Mouse (Mus musculus): ENCODE data around the gene Atad3a. TPM values are rescaled to one million over a fixed set of nuclear protein-coding genes. Genes with fewer than 3 reads are reported as not detected.
A peak's percentile ranks its signal among the peaks of the same experiment; 100 is the strongest.

Atad3a gene
- polyA plus RNA-seq, 1 experiment from 2014 or later = 102 TPM

DNA sequence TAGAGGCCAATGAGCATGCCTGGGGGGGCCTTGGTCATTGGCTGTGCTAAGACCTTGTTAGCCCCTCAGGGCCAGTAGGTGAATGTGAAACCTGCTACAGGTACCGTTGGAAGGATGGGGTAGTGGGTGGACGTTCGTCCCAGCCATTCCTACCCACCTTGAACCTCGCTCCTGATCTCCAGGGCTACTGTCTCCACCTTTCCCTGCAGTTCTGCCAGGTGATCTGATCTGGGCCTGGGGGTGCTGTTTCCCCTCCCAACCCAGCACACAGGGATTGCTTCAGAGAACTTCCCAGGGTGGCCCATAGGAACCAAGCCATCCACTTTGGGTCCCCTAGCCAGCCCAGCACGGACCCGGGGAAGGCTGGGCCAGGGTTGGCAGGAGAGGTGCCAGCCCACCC lies 21.7 kb downstream of the Atad3a start:
- H3K9ac ChIP-seq = no peak overlapping the region
- no peaks in the 10 kb centered on the region for H3K4me1 ChIP-seq (ENCODE audit: insufficient read depth)
- peaks cover 49% of the 10 kb centered on the region for H3K36me3 ChIP-seq (ENCODE audit: insufficient read depth)
- H3K4me3 ChIP-seq (ENCODE audit: low read depth, low read length) = no peak overlapping the region
- H3K27me3 ChIP-seq (ENCODE audit: insufficient read depth, low read length) = no peaks in the 10 kb centered on the region
- DNase-seq (no peak), ATAC-seq (ENCODE audit: insufficient read depth) (no peak)
- H3K27ac ChIP-seq (ENCODE audit: low read depth) = no peak overlapping the region
- H3K9me3 ChIP-seq (ENCODE audit: low read depth, low read length) = no peaks in the 10 kb centered on the region
- 79% methylated on average over 6 of the region's 6 CpGs for WGBS
- no peak for TF ChIP-seq CTCF (IDR thresholded peaks at IDR 0.05; ENCODE audit: low read depth)
- H3K4me2 ChIP-seq = no peak overlapping the region

DNA sequence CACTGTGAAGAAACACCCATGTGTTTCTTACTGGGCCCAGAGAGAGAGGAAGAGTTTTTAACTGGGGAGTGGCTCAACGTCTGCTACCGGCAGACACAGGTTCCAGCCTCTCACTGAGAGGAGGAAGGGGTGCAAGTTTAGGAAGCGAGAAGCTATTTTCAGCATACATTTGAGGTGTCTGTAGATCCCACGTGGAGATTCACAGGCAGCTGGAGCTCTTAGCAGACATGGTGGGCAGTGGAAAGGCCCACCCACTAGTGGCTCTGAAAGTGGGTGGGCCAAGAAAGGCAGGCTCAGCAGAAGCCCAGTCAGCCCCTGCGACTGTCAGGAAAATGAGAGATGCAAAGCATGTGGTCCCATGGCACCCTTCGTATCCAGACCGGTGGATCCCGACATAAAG lies 22.6 kb downstream of the Atad3a start:
- Histone ChIP-seq H3K4me1 (ENCODE audit: insufficient read depth) (no peaks in the 10 kb centered on the region), H3K4me3 (ENCODE audit: low read depth, low read length) (no peak overlapping the region), H3K4me2 (no peak overlapping the region), H3K9ac (no peak overlapping the region), H3K27ac (ENCODE audit: low read depth) (no peak overlapping the region), H3K36me3 (ENCODE audit: insufficient read depth) (peaks cover 42% of the 10 kb centered on the region), H3K27me3 (ENCODE audit: insufficient read depth, low read length) (no peaks in the 10 kb centered on the region), H3K9me3 (ENCODE audit: low read depth, low read length) (no peaks in the 10 kb centered on the region)
- ATAC-seq (ENCODE audit: insufficient read depth) = no peak
- WGBS = 47% methylated on average over 8 of the region's 8 CpGs
- no peak for TF ChIP-seq CTCF (IDR thresholded peaks at IDR 0.05; ENCODE audit: low read depth)
- no peak for DNase-seq

DNA sequence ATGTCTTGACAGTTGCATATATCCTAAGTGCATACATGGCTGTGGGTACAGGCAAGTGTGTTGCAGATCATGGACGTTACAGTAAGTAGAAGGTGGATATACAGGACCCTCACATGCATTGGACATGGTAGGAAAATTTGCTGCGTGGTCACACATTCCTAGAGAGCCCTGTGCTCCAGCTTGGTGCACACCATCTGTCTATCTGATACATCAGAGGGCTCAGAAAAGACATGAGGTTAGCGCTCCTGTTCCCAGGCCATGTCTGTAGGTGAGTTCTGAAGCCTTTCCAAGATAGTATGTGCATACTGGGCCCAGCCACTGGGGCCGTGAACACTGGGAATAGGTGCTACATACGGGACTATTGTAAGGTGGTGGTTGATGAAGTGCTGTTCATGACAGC lies 24.5 kb downstream of the Atad3a start:
- Histone ChIP-seq H3K27me3 (ENCODE audit: insufficient read depth, low read length) (no peaks in the 10 kb centered on the region), H3K9ac (no peak overlapping the region), H3K9me3 (ENCODE audit: low read depth, low read length) (no peaks in the 10 kb centered on the region), H3K36me3 (ENCODE audit: insufficient read depth) (peaks cover 37% of the 10 kb centered on the region), H3K27ac (ENCODE audit: low read depth) (no peak overlapping the region), H3K4me3 (ENCODE audit: low read depth, low read length) (no peak overlapping the region), H3K4me2 (peak overlapping the region; percentile 95; the same call in 1 of the 2 replicates), H3K4me1 (ENCODE audit: insufficient read depth) (no peaks in the 10 kb centered on the region)
- ATAC-seq (ENCODE audit: insufficient read depth) (no peak), DNase-seq (no peak)
- WGBS = 78% methylated on average over 5 of the region's 5 CpGs
- no peak for TF ChIP-seq CTCF (IDR thresholded peaks at IDR 0.05; ENCODE audit: low read depth)

DNA sequence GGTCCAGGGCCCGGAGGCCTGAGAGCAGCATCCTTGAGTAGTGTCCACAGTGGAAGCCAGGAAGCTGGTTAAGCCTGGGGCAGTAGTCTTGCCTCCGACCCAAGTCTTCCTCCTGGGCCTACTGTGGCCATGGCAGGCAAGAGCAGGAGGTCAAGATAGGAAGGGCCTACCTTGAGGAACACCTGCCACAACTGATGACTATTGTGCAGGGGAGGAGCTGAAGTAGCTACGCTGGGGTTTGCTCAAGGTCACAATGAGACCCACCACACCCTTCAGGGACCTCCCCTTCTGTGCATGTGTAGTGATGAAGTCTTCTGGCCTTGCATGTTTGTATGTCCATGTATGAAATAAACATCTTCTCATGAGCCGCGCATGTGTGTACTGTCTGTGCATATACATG lies 25.1 kb downstream of the Atad3a start:
- no peak for TF ChIP-seq CTCF (IDR thresholded peaks at IDR 0.05; ENCODE audit: low read depth)
- peak overlapping the region; percentile 68 for H3K9ac ChIP-seq
- H3K4me2 ChIP-seq = peak overlapping the region; percentile 95
- H3K27me3 ChIP-seq (ENCODE audit: insufficient read depth, low read length) = no peaks in the 10 kb centered on the region
- DNase-seq (no peak), ATAC-seq (ENCODE audit: insufficient read depth) (no peak)
- H3K36me3 ChIP-seq (ENCODE audit: insufficient read depth) = peaks cover 37% of the 10 kb centered on the region
- peak overlapping the region; percentile 85 for H3K4me3 ChIP-seq (ENCODE audit: low read depth, low read length)
- H3K4me1 ChIP-seq (ENCODE audit: insufficient read depth) = no peaks in the 10 kb centered on the region
- no peak overlapping the region for H3K27ac ChIP-seq (ENCODE audit: low read depth)
- H3K9me3 ChIP-seq (ENCODE audit: low read depth, low read length) = no peaks in the 10 kb centered on the region
- 63% methylated on average over 5 of the region's 5 CpGs for WGBS

DNA sequence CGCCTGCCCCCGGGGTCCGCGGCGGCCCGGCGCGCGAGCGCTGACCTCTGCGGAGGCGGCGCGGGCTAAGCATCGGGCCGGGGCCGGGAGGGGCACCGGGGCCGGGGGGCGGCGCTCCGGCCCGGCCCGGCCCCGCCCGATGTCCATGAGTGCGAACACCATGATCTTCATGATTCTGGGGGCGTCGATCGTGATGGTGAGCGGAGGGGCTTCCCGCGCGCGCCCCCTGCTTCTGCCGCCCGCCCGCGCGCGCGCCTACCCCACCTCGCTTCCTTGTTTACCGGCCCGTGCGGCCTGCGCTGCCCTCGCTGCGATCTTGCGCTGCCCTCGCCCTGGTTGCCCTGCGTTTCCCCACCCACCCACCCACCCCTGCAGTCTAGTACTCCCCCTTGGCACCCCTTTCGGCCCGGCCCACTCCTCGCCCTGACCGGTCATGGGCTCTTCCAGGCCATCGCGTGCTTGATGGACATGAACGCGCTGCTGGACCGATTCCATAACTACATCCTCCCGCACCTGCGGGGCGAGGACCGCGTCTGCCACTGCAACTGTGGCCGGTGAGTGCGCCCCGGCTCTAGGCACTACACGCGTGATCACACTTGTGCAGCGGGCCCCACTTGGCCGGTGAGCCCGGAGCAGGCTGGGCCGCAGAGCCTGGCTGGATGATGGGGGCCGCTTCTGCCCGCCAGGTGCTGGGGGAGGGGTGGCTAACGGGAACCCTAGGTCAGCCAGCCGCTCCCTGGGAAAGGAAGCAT lies 25.8 kb downstream of the Atad3a start:
- DNase-seq = peak; percentile 58
- H3K9me3 ChIP-seq (ENCODE audit: low read depth, low read length) = no peaks in the 10 kb centered on the region
- ATAC-seq (ENCODE audit: insufficient read depth) = peak; percentile 69
- peak overlapping the region; percentile 68 for H3K9ac ChIP-seq
- H3K4me3 ChIP-seq (ENCODE audit: low read depth, low read length) = peak overlapping the region; percentile 85
- H3K27me3 ChIP-seq (ENCODE audit: insufficient read depth, low read length) = no peaks in the 10 kb centered on the region
- TF ChIP-seq CTCF (IDR thresholded peaks at IDR 0.05; ENCODE audit: low read depth) = no peak
- peak overlapping the region; percentile 95 for H3K4me2 ChIP-seq
- peak overlapping the region; percentile 82 for H3K27ac ChIP-seq (ENCODE audit: low read depth)
- H3K4me1 ChIP-seq (ENCODE audit: insufficient read depth) = no peaks in the 10 kb centered on the region
- WGBS = under 1% methylated on average over 67 of the region's 79 CpGs
- peaks cover 31% of the 10 kb centered on the region for H3K36me3 ChIP-seq (ENCODE audit: insufficient read depth)

DNA sequence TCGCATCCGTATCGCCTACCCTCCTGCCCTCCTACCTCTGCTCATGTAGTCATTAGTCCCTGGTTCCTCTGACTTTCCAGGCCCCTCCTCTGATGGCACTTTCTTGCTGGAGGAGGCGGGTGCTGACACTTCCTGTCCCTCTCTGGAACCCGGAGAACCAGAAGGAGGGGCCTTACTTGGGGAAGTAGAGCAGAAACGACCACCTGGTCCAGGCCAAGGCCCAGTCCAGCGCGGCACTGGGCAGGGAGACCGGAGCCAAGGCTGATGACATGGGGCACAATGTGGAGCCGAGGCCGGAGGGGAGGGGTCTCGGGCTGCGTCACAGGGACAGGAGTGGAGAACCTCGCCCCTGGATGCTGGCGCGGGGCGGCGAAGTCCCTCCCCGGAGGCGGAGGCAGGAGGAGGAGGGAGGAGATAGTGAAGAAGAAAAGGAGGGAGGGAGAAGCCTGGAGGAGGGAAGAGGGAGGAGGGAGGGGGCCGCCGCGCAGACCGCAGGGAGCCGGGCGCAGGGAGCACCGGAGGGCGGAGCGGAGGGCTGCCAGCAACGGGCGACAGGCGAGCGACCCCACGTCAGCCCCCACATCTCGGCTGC lies 26.4 kb downstream of the Atad3a start, which contains the start of gene Tmem240:
TSS of gene Tmem240 (plus strand) at position 451 of the 592 bp plus-strand sequence.
- Histone ChIP-seq H3K4me1 (ENCODE audit: insufficient read depth) (no peaks in the 10 kb centered on the region), H3K9ac (peak within 1 kb of the TSS; percentile 68), H3K36me3 (ENCODE audit: insufficient read depth) (peaks cover 24% of the 10 kb centered on the region), H3K9me3 (ENCODE audit: low read depth, low read length) (no peaks in the 10 kb centered on the region), H3K4me3 (ENCODE audit: low read depth, low read length) (peak within 1 kb of the TSS; percentile 85), H3K27ac (ENCODE audit: low read depth) (peak within 1 kb of the TSS; percentile 82), H3K27me3 (ENCODE audit: insufficient read depth, low read length) (no peaks in the 10 kb centered on the region), H3K4me2 (peak within 1 kb of the TSS; percentile 95)
- DNase-seq (peak; percentile 93), ATAC-seq (ENCODE audit: insufficient read depth) (peak; percentile 93)
- no peak for TF ChIP-seq CTCF (IDR thresholded peaks at IDR 0.05; ENCODE audit: low read depth)
- under 1% methylated on average over 30 of the region's 35 CpGs for WGBS

DNA sequence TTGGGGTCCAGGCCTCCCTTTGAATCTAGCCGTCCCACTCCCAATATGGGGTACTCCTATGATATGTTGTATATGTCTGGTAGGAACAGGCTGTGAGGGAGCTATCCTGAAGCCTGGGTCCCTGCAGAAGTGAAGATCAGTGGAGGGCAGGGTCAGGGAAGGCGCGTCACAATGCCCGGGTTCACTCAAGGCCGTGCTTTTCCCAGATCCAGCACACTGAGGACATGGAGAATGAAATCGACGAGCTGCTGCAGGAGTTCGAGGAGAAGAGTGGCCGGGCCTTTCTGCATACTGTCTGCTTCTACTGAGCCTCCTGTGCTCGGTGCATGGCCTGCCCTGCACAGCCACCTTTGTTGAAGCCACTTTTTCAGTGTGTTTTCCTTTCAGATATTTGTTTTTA lies 27.6 kb downstream of the Atad3a start:
- no peak overlapping the region for H3K9ac ChIP-seq
- ATAC-seq (ENCODE audit: insufficient read depth) = no peak

More for the DNA sequence above, 27.6 kb downstream of the Atad3a start:
- no peaks in the 10 kb centered on the region for H3K9me3 ChIP-seq (ENCODE audit: low read depth, low read length)
- no peak for DNase-seq
- 0 out of 2 replicates have a peak overlapping the region, but pooled peaks have one; percentile 85 for H3K4me3 ChIP-seq (ENCODE audit: low read depth, low read length)
- H3K36me3 ChIP-seq (ENCODE audit: insufficient read depth) = peaks cover 25% of the 10 kb centered on the region
- no peaks in the 10 kb centered on the region for H3K27me3 ChIP-seq (ENCODE audit: insufficient read depth, low read length)
- TF ChIP-seq CTCF (IDR thresholded peaks at IDR 0.05; ENCODE audit: low read depth) = no peak
- H3K4me2 ChIP-seq = peak overlapping the region; percentile 95
- no peaks in the 10 kb centered on the region for H3K4me1 ChIP-seq (ENCODE audit: insufficient read depth)
- 81% methylated on average over 10 of the region's 10 CpGs for WGBS
- H3K27ac ChIP-seq (ENCODE audit: low read depth) = no peak overlapping the region

Measured in lung, embryonic 14.5 days (tissue).